Mouse (Mus musculus) liver, adult 2 months (tissue): ENCODE results near the gene Kirrel2.

Source experiments
- CTCF ChIP-seq: fragments of 200-500 bp; IDR thresholded peaks from 2 replicates; pipeline ENCODE4 v1.5.1; 2011; ENCODE audit warnings: low read depth, low read length, control low read depth
- POLR2A ChIP-seq: fragments of 200-500 bp; IDR thresholded peaks from 2 replicates; pipeline ENCODE4 v1.6.1; 2011; ENCODE audit warnings: low read length, control low read depth; ENCODE audit not compliant: insufficient read depth; ENCODE audit errors: extremely low read depth

DNA sequence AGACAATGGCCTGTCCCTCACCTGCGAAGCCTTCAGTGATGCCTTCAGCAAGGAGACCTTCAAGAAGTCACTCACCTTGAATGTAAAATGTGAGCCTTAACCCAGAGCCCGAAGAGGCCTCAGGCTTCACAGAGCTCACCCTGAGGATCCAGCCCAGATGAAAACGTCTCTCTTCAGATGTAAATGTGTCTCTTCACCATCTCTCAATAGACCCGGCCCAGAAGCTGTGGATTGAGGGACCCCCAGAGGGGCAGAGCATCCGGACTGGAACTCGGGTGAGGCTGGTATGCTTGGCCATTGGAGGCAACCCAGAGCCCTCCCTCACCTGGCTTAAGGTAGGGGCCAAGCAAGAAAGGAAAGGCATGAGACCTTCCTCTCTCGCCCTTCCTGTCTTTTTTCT lies 6.1 kb upstream of the Kirrel2 start:
- TF ChIP-seq CTCF (no peak), POLR2A (no peak)
